Mouse (Mus musculus) megakaryocyte, embryonic 14.5 days (primary cell): Measurements from ENCODE around the gene Kcna7.
"Not testable (repeated sequence)": the region's sequence is repeated elsewhere in the genome, so short reads cannot be mapped to it uniquely, and the experiment has no call there.

ENCODE experiments used
- FLI1 ChIP-seq: IDR thresholded peaks from 2 replicates; pipeline ENCODE4 v1.6.1; 2012; ENCODE audit warnings: low read length, inconsistent platforms, mixed read lengths
- GATA1 ChIP-seq: IDR thresholded peaks from 3 replicates; pipeline ENCODE4 v1.6.1; 2012; ENCODE audit warnings: mixed read lengths, low read length, inconsistent platforms, borderline replicate concordance

DNA sequence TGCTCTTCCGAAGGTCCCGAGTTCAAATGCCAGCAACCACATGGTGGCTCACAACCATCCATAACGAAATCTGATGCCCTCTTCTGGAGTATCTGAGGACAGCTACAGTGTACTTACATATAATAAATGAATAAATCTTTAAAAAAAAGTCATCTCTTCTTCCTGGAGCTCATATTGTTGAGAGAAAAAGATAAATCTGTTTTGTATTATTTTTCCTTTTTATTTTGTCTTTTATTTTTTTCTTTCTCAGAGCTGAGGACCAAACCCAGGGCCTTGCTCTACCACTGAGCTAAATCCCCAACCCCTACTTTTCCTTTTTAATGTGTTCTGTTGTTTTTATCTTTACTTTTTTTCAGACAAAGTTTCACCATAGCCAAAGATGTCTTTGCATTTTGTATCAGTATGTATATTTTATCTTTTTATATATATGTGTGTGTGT is 9.1 kb upstream of the Kcna7 start:
- TF ChIP-seq GATA1, FLI1: not testable (repeated sequence)
